Mouse (Mus musculus) heart, adult 2 months (tissue): ENCODE data around the gene Igf2bp3.

Source experiments
- CTCF ChIP-seq: fragments of 200-600 bp; IDR thresholded peaks from 2 replicates; pipeline ENCODE4 v1.8.1; 2022; ENCODE audit warnings: antibody characterized with exemption, mild to moderate bottlenecking, moderate library complexity
- EP300 ChIP-seq: fragments of 200-500 bp; IDR thresholded peaks from 2 replicates; pipeline ENCODE4 v1.6.1; 2011; ENCODE audit warnings: low read depth, low read length, control low read depth; ENCODE audit not compliant: insufficient read depth

GRCm38 (mm10) chr6:49146461-49146860 is 68.3 kb downstream of the Igf2bp3 start:
- no peak for TF ChIP-seq EP300
- no peak for TF ChIP-seq CTCF
